Mouse (Mus musculus): ENCODE data around the gene H2-DMb2.

- TF ChIP-seq CTCF (IDR thresholded peaks at IDR 0.05; ENCODE audit: low read depth) (no peak), EP300 (IDR thresholded peaks at IDR 0.05; ENCODE audit: low read depth) (no peak)
Observed at GRCm38 (mm10) chr17:34197904-34198520, 54.9 kb downstream of the H2-DMb2 start.
